Mouse (Mus musculus): Measurements from ENCODE around the gene Grxcr1.

DNA sequence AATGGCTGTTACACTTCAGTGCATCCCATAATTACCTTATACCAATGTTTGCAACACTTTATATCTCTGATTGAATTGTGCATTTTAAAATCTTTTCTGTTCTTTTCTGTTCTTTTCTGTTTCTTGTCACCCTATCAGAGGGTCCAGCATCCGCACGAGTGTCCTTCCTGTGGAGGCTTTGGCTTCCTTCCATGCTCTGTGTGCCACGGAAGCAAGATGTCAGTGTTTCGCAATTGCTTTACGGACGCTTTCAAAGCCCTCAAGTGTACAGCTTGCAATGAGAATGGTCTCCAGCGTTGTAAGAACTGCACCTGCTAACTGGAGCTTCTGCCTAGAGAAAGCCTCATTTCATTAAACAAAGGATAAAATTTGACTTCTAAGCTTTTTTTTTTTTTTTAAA is 134.3 kb downstream of the Grxcr1 start:
- TF ChIP-seq CTCF (IDR thresholded peaks at IDR 0.05; ENCODE audit: control insufficient read depth, insufficient read depth, insufficient replicate concordance, low read depth, low read length) (no peak), POLR2A (IDR thresholded peaks at IDR 0.05; ENCODE audit: control insufficient read depth, low read depth, low read length) (no peak)

Data from testis, adult 2 months (tissue).